Mouse (Mus musculus) brain, embryonic 18.5 days (tissue): ENCODE measurements at regions not wholly inside any gene's neighbourhood (a gene's known extent, or its start where the extent isn't known, plus 50 kb on each side); places are given as distances from the start of the nearest gene placed in this dataset.
A peak's percentile ranks its signal among the peaks of the same experiment; 100 is the strongest.

Experiments
- DNase-seq: peaks from one replicate; pipeline ENCODE4 v3.0.0-alpha.2; 2012; ENCODE audit warnings: low read depth, low spot score

DNA sequence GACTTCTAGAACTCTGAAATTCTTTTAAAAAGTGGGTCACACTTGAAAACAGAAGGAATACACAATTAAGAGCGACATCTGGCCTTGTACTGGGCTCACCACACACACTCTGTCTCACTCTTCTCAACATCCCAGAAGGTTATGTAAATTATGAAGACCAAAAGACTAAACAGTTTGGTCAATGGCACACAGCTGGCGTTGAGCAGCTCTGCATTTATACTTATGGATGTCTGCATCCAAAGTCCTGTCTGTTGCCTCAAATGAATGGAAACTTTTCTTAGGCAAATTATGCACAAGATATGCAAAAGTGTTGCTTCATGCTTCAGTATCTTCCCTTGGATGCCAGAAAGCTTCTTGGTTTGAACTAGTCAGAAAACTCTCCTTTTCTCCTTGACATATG lies 323.5 kb downstream of the Ppp3ca start:
- no peak for DNase-seq

DNA sequence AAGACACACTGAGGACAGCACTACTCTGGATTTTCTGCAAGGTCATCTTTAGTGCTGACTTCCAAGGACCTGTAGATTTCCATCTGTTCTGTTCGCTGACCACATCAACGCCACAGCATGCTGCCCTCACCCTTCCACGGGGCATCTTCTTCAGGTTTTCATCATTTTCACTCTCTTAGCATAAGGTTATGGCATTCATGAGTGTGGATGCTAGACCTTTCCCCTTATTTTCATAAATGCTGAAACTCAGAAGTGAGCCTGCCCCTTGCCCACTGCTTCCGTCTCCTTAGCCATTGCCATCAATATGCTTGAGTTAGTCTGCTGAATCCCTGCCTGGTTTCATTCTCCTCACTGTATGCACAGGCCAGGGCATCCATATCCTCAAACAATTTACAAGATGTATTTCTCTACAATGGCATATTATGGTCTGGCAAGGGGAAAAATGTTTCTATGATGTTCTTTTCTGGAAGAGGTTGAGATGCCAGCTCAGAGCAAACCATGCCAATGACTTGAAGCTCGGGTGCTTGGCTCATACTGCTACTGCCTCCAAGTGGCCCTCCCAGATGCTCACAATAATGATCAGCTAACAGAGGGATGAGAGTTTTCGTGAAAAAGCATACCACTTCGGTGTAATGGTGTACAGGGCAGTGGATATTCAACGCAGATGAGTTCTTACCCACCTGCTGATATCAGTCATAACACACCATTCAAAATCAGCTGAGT lies 324.6 kb downstream of the Ppp3ca start:
- no peak for DNase-seq

DNA sequence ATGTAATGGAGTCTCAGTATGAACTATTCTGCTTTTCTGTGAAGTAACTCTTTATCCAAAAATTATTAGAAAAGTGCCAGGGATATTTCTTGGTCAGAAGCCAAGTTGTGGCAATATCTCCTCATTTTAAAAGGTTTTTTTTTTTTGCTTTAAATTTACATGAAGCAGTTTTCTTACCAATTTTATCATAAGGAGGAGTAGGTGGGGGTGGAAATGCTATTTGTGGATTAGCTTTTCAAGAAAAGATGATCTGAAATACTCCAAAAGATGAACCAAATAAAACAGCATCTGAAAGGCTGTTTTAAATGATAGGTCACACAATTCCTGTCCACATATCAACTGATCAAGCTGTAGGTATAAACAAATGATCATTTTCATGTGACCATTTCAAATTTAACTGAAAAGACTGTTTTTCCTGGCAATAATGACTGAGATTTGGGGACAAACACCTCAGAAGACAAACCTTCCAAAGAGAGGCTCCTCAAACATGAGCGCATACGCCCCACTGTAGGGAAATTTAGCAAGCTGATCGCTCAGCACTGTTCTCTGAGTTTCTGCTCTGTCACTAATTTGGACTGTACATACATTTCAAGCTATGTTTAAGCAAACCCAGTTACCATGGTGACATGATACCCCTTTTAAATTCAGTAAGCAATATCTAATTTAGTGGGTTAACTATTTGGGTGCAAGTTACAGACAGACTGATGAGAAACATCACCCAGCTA lies 325.8 kb downstream of the Ppp3ca start:
- DNase-seq, result no peak

DNA sequence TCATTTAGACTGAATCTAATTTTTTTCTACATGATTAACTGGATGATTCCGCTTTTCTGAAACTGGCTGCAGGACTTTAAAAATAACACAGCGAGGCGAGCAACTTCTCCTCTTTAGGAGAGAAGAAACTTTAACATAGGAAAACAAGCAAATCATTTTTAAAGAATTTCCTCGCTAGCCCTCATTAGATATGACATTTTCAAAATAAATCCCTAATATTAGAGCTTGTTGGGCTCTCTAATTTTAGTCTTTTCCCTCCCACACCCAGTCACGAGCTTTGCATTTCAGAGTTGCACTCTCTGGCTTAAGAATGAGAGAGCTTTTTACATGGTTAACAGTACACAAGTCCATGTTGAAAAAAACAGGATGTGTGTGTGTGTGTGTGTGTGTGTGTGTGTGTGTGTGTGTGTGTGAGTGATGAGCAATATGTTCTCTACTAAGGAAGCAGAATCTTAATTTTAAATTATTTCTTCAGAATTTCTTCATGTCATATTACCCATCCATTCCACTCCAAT lies 326.5 kb downstream of the Ppp3ca start:
- no peak for DNase-seq

DNA sequence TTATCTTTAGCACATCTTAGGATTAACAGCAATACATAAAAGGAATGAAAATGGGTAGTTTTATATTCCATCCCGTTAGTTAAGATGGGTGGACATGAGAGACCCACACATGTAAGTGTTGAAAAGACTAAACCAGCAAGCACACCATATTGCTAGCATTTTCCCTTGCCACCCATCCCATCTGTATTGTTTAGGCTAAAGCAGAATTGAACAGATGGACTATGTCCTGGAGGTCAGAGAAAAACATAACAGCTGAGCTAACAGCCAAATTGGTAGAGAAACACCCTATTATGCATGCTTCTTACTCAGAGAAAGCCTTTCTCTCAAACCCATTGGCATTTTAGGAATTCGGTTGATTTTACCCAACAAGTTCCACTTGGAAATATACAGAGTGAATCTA lies 329.3 kb upstream of the Emcn start:
- peak; percentile 16 for DNase-seq

DNA sequence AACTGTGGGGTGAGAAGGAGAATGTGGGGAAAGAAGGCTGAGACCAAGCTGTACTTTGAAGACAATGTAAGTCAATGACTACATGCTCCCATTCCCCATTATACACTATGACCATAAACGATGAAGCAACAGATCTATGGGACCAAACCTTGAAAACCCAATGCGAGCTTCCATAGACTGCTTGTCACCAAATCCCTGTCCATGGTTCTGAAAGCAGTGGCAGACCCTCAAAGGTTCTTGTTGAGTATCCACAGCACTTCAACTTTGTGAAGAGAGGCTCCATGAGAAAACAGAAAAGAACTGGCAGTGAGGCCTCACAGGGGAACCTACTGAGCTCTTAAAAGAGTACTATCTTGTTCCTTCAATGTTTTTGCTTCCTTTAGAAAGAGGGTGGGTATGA lies 326.2 kb upstream of the Emcn start:
- no peak for DNase-seq

DNA sequence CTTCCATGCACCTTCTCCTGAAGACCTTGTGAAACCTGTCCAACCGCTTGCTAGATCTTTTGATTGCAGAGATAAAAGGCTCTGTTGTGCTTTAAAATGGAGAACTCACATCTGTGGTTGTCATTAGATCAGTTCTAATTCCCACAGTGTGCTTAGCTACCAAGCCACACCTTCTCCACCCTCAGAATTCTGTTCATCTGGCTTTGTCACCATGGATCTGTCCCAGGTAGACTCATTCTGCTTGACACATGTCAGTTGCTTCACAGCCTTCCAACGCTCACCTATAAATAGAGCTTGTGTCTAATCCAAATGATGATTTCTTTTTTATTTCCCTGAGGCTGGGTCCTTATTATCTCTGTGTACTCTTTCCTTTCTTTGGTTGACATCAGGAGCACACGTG lies 325.7 kb upstream of the Emcn start:
- DNase-seq, result no peak

DNA sequence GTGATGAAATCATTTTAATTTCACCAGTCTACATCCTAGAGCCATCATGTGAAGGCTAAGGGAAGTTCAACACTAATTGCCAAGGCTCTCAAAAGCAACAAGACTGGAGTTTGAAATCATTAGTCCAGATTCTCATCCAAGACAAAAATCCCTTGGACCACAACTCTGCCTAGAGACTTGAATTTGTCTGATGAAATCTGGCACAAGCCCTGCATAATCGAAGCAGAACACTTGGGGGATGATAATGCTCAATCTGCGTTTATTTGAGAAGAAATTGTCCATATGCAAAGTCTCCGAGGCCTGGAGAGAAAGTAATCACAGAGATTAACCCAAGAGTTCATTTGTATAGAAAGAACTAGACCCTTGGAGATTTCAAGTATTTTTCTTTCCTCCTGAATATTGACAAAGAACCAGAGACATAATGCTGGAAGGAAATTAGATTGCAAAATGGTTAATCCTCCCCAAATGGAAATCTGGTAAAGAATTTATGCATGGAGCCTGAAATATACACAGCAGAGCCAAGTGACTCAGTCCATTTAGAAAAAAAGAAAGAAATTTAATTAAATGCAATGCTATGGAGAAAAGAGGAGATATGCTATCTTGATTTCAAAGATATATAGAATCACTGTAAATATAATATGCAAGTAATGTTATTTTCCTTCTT lies 320.8 kb upstream of the Emcn start:
- peak; percentile 28 for DNase-seq

DNA sequence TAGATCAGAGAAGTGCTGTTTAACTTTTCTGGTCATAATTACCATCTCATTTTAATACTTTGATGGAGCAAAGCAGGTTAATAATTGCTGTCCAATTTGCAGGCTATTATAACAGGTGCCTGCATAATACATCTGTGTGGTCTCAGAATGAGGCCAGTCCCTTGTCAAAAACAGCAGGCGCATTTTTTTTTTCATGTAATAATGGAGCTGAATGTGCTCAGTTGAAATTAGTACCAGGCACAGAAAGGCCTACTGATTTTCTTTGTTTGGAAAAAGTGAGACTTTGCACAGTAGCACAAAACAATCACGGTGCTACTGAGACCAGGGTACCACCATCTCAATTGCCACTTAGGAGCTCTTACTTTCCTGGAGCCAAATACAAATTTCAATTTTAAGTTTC lies 311.3 kb upstream of the Emcn start:
- DNase-seq, result no peak

DNA sequence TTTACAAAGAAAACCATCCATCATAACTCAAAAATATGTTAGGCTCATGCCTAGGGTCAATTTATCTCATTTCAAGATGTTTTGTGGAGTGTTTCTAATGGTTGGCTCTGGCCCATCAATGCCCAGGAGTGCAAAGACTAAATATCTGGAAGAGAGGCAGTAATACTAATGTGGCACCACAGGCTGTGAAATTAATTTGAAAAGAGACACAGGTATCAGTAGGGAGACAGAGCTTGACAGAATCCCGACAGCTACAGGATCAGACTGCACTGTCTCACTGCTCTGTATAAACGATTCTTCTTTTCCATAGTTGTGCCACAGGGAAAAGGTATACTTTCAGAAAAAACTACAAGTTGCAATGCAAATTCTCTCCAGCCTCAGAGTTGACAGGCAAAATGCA lies 308.1 kb upstream of the Emcn start:
- DNase-seq, result no peak

DNA sequence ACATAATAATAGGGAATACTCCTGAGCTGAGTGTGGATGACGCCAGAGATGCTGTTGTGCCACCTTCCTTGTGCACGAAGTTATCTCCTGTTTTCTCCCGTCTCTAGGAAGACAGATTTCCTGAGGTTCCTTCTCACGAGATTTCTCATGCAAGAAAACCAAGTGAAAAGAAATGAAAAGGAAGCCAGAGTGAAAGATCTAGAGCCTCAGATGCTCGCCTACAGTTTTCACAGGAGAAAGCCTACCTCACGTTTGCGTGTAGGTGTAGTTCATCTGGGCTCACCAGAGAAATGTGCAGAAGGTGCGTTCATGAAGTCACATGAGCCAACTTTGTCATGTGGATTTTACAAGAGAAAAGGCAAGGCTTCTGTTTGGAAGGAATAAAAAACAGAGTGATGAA lies 301.2 kb upstream of the Emcn start:
- no peak for DNase-seq

DNA sequence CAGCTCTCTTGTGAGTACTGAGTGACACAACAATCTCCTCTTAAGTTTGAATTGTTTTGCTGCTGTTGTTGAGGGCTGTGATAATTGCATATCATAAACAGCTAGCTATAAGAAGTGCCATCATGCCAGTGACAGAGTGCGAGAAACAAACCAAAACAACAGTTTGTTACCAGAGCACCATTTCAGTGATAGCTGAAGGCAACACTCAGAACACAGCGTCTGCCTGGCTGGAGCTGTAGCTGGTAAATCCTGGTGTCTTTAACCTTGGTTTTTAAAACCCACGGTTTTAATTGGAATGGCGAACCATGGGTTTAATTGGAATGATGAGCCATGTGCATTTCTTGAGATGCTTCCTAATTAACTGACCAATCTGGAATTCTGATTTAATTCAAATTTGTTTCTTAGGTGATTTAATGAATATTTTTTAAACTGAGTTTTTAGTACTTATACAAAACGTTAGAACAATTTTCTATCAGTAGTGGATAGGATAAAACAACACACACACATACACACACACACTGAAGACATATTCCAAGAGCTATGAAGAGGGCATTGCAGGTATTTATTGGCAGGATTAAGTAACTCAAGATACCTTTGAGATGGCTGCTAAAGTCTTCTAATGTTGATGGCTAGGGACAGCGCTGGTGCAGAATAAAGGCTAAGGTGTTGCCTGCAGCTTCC lies 284.2 kb upstream of the Emcn start:
- no peak for DNase-seq

DNA sequence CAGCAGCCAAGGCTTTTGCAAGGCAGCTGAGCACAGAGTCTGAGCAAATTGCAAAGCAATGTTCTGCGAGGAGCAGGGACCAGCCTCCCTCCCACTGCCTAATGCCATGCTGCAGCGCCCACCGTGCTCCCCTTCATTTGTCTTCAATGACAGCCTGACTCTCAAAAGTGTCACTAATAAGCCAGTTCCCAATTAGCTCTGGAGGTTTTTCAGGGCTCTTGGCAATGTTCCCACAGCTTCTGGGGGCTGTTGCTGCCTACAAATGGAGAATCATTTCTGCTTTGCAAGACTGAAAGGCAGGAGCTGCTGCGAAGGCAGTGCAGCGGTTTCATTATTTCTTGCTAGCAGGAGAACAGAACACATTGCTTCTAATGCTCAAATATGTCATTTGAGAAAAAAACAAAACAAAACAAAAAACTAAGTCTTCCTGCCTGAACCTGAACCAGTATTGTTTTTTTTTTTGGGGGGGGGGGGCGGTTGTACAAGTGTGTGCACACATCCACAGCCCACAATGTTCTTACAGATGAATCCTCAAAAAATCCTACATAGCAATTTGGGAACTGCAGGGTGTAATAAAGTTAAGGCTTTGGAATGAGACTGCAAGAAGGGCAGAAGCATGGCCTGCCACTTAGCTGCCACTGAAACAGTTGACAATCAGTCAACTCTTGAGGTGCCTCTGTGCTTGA lies 283.5 kb upstream of the Emcn start:
- peak; percentile 80 for DNase-seq

DNA sequence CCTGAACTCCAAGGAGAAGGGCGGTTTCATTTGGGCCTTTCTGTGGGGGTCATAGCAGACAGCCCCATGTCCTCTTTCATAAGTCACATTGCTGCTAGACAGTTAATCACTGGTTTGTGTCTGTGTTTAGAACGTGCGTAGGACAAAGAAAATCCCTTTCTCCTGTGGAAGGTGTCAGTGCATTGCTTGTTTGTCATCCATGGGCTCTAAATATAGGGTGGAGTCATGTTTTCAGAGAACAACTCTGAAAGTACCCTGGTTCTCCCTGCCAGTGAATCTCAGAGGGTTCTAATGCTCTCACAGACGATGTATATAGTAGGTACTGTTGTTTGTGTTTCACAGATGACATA lies 283.0 kb upstream of the Emcn start:
- no peak for DNase-seq

DNA sequence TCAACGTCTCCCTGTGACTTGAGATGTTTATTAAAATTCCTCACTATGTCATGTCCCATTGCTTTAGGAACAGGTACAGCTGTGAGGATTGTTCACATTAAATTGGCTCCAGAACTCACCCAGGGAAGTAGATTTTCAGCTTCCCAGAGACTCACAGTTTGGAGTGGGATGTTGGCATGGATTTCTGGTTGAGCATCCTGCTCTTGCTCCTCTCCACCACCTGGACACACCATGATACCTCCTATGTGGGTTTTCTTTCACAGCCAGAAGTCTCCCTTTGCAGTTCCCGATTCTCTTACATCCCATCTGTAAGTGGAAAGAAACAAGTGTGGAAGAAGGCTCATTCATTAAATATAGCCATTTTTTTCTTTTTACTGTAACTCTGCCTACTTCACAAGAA lies 278.8 kb upstream of the Emcn start:
- no peak for DNase-seq

DNA sequence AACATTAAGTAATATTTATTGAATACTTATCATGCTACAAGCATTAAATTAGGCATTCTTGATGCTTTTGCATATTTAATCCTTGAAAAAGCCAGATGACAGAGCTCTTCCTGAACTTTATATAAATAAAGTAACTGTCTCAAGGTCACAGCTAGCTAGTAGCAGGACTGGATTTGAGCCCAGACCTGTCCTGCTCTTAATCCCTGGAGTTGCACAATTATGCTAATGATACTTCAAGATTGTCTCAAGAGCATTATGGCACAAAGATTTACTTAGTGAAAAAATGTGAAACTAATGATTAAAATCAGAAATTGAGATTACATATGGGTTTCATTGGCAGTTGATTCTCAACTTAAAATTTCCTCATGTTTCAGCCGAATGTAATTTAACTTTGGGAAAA lies 273.5 kb upstream of the Emcn start:
- DNase-seq, result no peak

DNA sequence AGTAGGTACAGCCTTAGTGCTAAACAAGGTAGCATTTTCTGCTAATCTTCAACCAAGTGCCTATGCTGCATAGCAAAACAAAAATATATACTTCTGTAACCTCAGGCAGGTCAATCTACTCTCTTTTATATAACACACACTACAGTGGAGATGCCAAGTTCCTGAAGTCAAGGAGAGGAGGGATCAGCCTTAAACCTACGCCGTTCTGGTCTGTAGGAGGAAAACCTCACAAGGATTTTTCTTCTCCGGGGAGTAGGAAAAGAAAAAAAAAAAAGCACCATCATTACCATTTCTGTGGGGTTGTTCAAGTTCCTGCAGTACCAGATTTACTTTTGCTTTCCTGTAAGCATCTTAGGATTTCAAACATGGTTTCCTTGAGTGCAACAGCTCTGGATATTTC lies 271.5 kb upstream of the Emcn start:
- DNase-seq, result no peak

DNA sequence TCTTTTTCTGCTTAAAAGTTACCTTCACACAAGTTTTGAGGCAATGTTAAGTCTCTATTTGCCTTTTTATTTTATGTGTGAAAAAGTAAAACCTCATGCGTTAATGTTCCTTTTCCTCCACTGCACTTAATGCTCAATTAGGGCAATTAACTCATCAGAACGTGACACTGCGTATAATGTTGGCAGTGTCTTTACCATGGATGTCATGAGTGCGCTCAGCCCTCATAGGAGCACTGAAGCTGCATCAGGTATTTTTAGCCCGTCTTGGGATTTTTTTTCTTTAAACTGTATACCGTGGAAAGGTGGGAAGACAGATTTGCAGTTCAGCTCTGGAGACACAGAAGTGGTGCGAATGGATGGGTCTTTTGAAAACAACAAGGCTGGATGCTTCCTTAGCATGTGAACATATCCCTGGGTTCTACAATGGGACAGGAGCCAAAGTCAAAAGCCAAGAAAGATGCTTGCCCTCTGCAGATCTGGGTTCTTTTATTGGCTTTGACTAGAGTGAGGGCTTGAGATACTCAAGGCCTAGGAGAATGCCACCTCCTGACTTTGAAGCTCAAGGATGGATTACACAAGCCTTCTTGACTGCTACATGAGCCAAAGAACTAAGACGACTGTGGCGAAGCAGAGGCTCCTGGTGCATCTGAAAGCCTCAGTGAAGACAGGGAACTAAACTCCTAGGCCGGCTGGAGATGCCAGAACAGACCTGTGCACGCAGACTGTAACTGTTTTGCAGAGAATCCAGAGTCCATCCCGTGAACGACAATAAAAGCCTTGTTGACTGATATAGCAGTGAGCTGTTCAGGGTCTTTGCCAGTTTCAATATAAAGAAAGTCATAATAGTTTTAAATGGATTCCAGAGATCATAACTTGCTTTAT lies 262.9 kb upstream of the Emcn start:
- no peak for DNase-seq

DNA sequence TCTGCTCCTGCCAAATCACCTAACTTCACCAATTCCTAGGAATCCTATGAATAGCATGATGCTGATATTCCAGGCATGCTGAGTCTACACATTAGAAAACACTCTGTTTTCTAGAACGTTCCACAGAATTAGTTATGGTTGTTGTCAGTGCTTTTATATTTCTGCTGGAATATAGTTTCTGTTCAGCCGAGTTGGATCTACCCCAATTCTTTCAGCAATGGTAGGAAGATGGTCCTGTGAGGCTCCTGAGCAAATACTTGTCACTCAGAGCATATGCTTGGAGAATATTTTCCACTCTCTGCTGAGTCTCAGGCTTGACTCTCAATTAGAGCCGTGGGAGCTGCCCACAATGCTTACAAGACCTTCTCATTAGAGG lies 262.3 kb upstream of the Emcn start:
- DNase-seq, result no peak

DNA sequence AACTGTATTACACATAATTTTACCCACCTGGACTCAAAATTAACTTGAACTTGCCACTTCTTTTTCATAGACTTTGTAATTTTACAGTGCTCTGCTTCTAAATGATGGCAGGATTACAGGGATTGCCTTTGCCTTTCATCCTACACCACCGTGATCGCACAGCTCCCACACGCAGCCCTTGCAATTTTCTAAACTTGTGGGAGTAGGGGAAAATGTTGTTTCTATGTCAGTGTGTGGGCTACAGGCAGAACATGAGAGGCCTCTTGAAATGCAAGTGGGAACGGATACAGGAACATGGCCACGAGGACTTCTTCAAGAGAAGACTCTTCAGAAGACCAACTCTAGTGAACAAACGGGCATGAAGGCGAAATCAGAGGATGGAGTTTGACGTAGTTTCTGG lies 254.0 kb upstream of the Emcn start:
- DNase-seq, result no peak
